Mouse (Mus musculus): ENCODE results near the gene Zfp937. TPM values are rescaled to one million over a fixed set of nuclear protein-coding genes. Genes with fewer than 3 reads are reported as not detected.
"Not testable (repeated sequence)": the region's sequence is repeated elsewhere in the genome, so short reads cannot be mapped to it uniquely, and the experiment has no call there.

Gene Zfp937
- 0.46 TPM for polyA plus RNA-seq (2012; fragmentation: generic; extraction: Trizol)

- not testable (repeated sequence) for H3ac ChIP-seq (ENCODE audit: control insufficient read depth, insufficient read length); H3K36me3 ChIP-seq (ENCODE audit: control insufficient read depth, insufficient read depth); H3K79me2 ChIP-seq (ENCODE audit: control insufficient read depth, insufficient read depth); H3K27me3 ChIP-seq (ENCODE audit: control insufficient read depth, insufficient read depth, insufficient read length)
- peak within 1 kb of the TSS; percentile 27 for H3K4me3 ChIP-seq
- peak within 1 kb of the TSS; percentile 80 for H3K4me2 ChIP-seq (ENCODE audit: low read depth)
Measured at GRCm38 (mm10) chr2:150217600-150218362, at the start of gene Zfp937. Gene Zfp937, plus strand, starts transcription at chr2:150218073.

- Histone ChIP-seq H3K4me3 (no peak overlapping the region), H3K36me3 (ENCODE audit: control insufficient read depth, insufficient read depth) (no peaks in the 10 kb centered on the region), H3K4me2 (ENCODE audit: low read depth) (no peak overlapping the region), H3K27me3 (ENCODE audit: control insufficient read depth, insufficient read depth, insufficient read length) (no peaks in the 10 kb centered on the region), H3K79me2 (ENCODE audit: control insufficient read depth, insufficient read depth) (no peaks in the 10 kb centered on the region), H3ac (ENCODE audit: control insufficient read depth, insufficient read length) (no peak overlapping the region)
- TF ChIP-seq USF1 (IDR thresholded peaks at IDR 0.05; ENCODE audit: low read depth) (no peak), REST (IDR thresholded peaks at IDR 0.05; ENCODE audit: insufficient read depth, insufficient read length) (no peak)
Measured at GRCm38 (mm10) chr2:150173833-150174232, 44.0 kb upstream of the Zfp937 start.

GRCm38 (mm10) chr2:150179579-150179978 lies 38.3 kb upstream of the Zfp937 start, which contains the start of gene Gm10770:
Gene Gm10770, minus strand, starts transcription at chr2:150179679.
- not testable (repeated sequence) for H3K27me3 ChIP-seq (ENCODE audit: control insufficient read depth, insufficient read depth, insufficient read length); H3K4me2 ChIP-seq (ENCODE audit: low read depth); H3K79me2 ChIP-seq (ENCODE audit: control insufficient read depth, insufficient read depth); H3ac ChIP-seq (ENCODE audit: control insufficient read depth, insufficient read length); H3K36me3 ChIP-seq (ENCODE audit: control insufficient read depth, insufficient read depth); H3K4me3 ChIP-seq

- not testable (repeated sequence) for H3ac ChIP-seq (ENCODE audit: control insufficient read depth, insufficient read length); H3K27me3 ChIP-seq (ENCODE audit: control insufficient read depth, insufficient read depth, insufficient read length); H3K36me3 ChIP-seq (ENCODE audit: control insufficient read depth, insufficient read depth); H3K79me2 ChIP-seq (ENCODE audit: control insufficient read depth, insufficient read depth)
- H3K4me2 ChIP-seq (ENCODE audit: low read depth): peak overlapping the region; percentile 45
- peak overlapping the region; percentile 16 for H3K4me3 ChIP-seq
Measured at GRCm38 (mm10) chr2:150181046-150181445, 36.8 kb upstream of the Zfp937 start.

- not testable (repeated sequence) for H3K79me2 ChIP-seq (ENCODE audit: control insufficient read depth, insufficient read depth); H3K27me3 ChIP-seq (ENCODE audit: control insufficient read depth, insufficient read depth, insufficient read length); H3ac ChIP-seq (ENCODE audit: control insufficient read depth, insufficient read length); H3K36me3 ChIP-seq (ENCODE audit: control insufficient read depth, insufficient read depth)
- H3K4me2 ChIP-seq (ENCODE audit: low read depth): peak within 1 kb of the TSS; percentile 45
- peak within 1 kb of the TSS; percentile 16 for H3K4me3 ChIP-seq
Measured at GRCm38 (mm10) chr2:150181570-150181999, 36.3 kb upstream of the Zfp937 start, which contains the start of gene Gm14139. Gene Gm14139, plus strand, starts transcription at chr2:150181755.

GRCm38 (mm10) chr2:150218363-150218725 lies 471 bp downstream of the Zfp937 start:
- H3ac ChIP-seq (ENCODE audit: control insufficient read depth, insufficient read length); H3K79me2 ChIP-seq (ENCODE audit: control insufficient read depth, insufficient read depth); H3K36me3 ChIP-seq (ENCODE audit: control insufficient read depth, insufficient read depth); H3K27me3 ChIP-seq (ENCODE audit: control insufficient read depth, insufficient read depth, insufficient read length): not testable (repeated sequence)
- peak overlapping the region; percentile 80 for H3K4me2 ChIP-seq (ENCODE audit: low read depth)
- peak overlapping the region; percentile 27 for H3K4me3 ChIP-seq

GRCm38 (mm10) chr2:150223263-150223662 lies 5.4 kb downstream of the Zfp937 start:
- H3K4me3 ChIP-seq; H3K36me3 ChIP-seq (ENCODE audit: control insufficient read depth, insufficient read depth); H3K4me2 ChIP-seq (ENCODE audit: low read depth); H3K79me2 ChIP-seq (ENCODE audit: control insufficient read depth, insufficient read depth); H3ac ChIP-seq (ENCODE audit: control insufficient read depth, insufficient read length); H3K27me3 ChIP-seq (ENCODE audit: control insufficient read depth, insufficient read depth, insufficient read length): not testable (repeated sequence)

GRCm38 (mm10) chr2:150243211-150243610 lies 25.3 kb downstream of the Zfp937 start:
- Histone ChIP-seq H3K79me2 (ENCODE audit: control insufficient read depth, insufficient read depth) (no peaks in the 10 kb centered on the region), H3K27me3 (ENCODE audit: control insufficient read depth, insufficient read depth, insufficient read length) (no peaks in the 10 kb centered on the region), H3ac (ENCODE audit: control insufficient read depth, insufficient read length) (no peak overlapping the region), H3K4me3 (no peak overlapping the region), H3K36me3 (ENCODE audit: control insufficient read depth, insufficient read depth) (peaks cover 2% of the 10 kb centered on the region), H3K4me2 (ENCODE audit: low read depth) (no peak overlapping the region)
- TF ChIP-seq TCF12 (IDR thresholded peaks at IDR 0.05; ENCODE audit: insufficient read depth, poor library complexity, severe bottlenecking): no peak
- no peak for TF ChIP-seq REST (IDR thresholded peaks at IDR 0.05; ENCODE audit: insufficient read depth, insufficient read length)
- TF ChIP-seq E2F4 (IDR thresholded peaks at IDR 0.05; ENCODE audit: insufficient read depth): no peak
- no peak for TF ChIP-seq MYOD1 (IDR thresholded peaks at IDR 0.05; ENCODE audit: control insufficient read depth in 1 of 3, insufficient read length in 2 of 3, low read depth in 2 of 3)
- TF ChIP-seq TCF3 (IDR thresholded peaks at IDR 0.05; ENCODE audit: insufficient read length, low read depth): no peak
- no peak for TF ChIP-seq MYOG (IDR thresholded peaks at IDR 0.05; ENCODE audit: control insufficient read depth in 1 of 3, insufficient read depth in 1 of 3, insufficient read length in 2 of 3, low read depth in 2 of 3)
- TF ChIP-seq SRF (IDR thresholded peaks at IDR 0.05; ENCODE audit: control insufficient read depth, insufficient read length, low read depth): no peak
- no peak for TF ChIP-seq POLR2A (IDR thresholded peaks at IDR 0.05; ENCODE audit: insufficient read length, low read depth)
- TF ChIP-seq POLR2AphosphoS2 (IDR thresholded peaks at IDR 0.05; ENCODE audit: insufficient read length, low read depth): no peak
- TF ChIP-seq MAX (IDR thresholded peaks at IDR 0.05; ENCODE audit: low read depth): no peak
- TF ChIP-seq CEBPB (IDR thresholded peaks at IDR 0.05; ENCODE audit: insufficient read depth, poor library complexity, severe bottlenecking): no peak
- TF ChIP-seq USF1 (IDR thresholded peaks at IDR 0.05; ENCODE audit: low read depth): no peak

GRCm38 (mm10) chr2:150255491-150255890 lies 37.6 kb downstream of the Zfp937 start, which contains the start of gene Gm21994:
Gene Gm21994, minus strand, starts transcription at chr2:150255591.
- not testable (repeated sequence) for H3K4me2 ChIP-seq (ENCODE audit: low read depth); H3ac ChIP-seq (ENCODE audit: control insufficient read depth, insufficient read length); H3K36me3 ChIP-seq (ENCODE audit: control insufficient read depth, insufficient read depth); H3K79me2 ChIP-seq (ENCODE audit: control insufficient read depth, insufficient read depth); H3K27me3 ChIP-seq (ENCODE audit: control insufficient read depth, insufficient read depth, insufficient read length); H3K4me3 ChIP-seq

GRCm38 (mm10) chr2:150256861-150257260 lies 39.0 kb downstream of the Zfp937 start:
- not testable (repeated sequence) for H3K36me3 ChIP-seq (ENCODE audit: control insufficient read depth, insufficient read depth)

More at GRCm38 (mm10) chr2:150256861-150257260, 39.0 kb downstream of the Zfp937 start:
- not testable (repeated sequence) for H3K4me3 ChIP-seq; H3K4me2 ChIP-seq (ENCODE audit: low read depth); H3K79me2 ChIP-seq (ENCODE audit: control insufficient read depth, insufficient read depth); H3K27me3 ChIP-seq (ENCODE audit: control insufficient read depth, insufficient read depth, insufficient read length); H3ac ChIP-seq (ENCODE audit: control insufficient read depth, insufficient read length)

Data from myocyte (in vitro differentiated cells).